ENCODE assay signal across 18 mouse cellular contexts in genomic region chr8:34571736-34572135, GRCm38 (mm10).
"Had no signal": no experiment of that assay in that cellular context is flagged by ENCODE, and none has a peak within 500 bp of the region (broad histone marks: within the 10 kb centered on the region; RNA-seq: fewer than 3 reads in every experiment).

No protein-coding gene starts in this region.

- DNase-seq: cerebellum, adult 2 months; cerebellum, adult 8-10 months; cerebellum, adult 9-10 months; cerebellum, adult 9-11 months; cerebellum, postnatal 10 days; cerebellum, postnatal 14 days; cerebellum, postnatal 25 days; cerebellum, postnatal 36 days; embryo, embryonic 11 days; forebrain, postnatal 0 days; gastrocnemius, adult 2 months; gastrocnemius, postnatal 10 days; gastrocnemius, postnatal 14 days; gastrocnemius, postnatal 25 days; gastrocnemius, postnatal 36 days; heart, adult 11 months; heart, adult 18-20 months; heart, adult 2 months had no signal
